Mouse (Mus musculus): ENCODE measurements around the gene Chst3. TPM values are rescaled to one million over a fixed set of nuclear protein-coding genes. Genes with fewer than 3 reads are reported as not detected.
A peak's percentile ranks its signal among the peaks of the same experiment; 100 is the strongest.
"Not testable (repeated sequence)": the region's sequence is repeated elsewhere in the genome, so short reads cannot be mapped to it uniquely, and the experiment has no call there.

The Chst3 gene
- total RNA-seq, 2 experiments from 2014 or later, result 1.2 to 1.4 TPM

DNA sequence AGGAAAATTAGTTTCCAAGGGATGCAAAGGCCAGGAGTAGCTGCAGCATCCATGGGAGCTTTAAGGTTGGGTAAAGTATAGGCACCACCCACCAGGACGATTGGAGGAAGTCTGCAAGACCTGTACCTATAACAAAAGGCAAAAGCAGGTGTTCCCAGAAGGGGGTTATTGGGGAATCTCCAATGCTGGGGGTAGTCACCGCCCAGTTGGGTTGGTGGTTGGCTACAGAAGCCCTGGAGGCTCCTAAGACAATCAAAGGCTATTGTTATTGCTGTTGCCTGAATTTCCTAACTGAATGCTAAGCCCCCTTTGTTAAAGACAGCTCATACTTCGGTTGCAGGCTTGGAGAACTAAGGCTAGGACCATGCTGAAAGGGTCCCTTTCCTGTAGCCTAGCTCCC, 53.0 kb downstream of the Chst3 start:
- intact Hi-C loops (cut with DNase I), result no loop called here
- no peak overlapping the region for H3K4me3 ChIP-seq
- H3K27ac ChIP-seq, result no peak overlapping the region
- no peak for DNase-seq (ENCODE audit: extremely low spot score in 1 of 2, low spot score in 2 of 2)
- no peak for TF ChIP-seq CTCF (IDR thresholded peaks at IDR 0.05)

DNA sequence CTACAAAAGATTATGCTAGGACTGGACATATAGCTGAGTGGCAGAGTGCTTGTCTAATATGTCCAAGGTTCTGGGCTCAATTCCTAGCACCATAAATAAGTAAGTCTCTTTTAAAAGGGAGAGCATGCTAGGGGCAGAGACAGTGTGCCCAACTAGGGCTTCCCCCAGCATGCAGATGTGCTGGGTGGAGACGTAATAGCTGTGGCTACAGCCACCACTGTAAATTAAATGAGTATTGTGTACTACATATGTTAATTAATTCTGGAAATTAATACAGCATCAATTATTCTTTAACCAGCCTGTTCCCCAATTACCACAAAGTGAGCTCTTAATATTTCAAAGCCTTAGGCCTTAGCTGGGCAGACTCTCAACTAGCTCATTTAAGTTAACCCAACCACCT, 54.2 kb downstream of the Chst3 start:
- TF ChIP-seq CTCF (IDR thresholded peaks at IDR 0.05), result no peak
- H3K27ac ChIP-seq, result no peak overlapping the region
- no peak for DNase-seq (ENCODE audit: extremely low spot score in 1 of 2, low spot score in 2 of 2)
- no peak overlapping the region for H3K4me3 ChIP-seq
- intact Hi-C loops (cut with DNase I), result no loop called here

DNA sequence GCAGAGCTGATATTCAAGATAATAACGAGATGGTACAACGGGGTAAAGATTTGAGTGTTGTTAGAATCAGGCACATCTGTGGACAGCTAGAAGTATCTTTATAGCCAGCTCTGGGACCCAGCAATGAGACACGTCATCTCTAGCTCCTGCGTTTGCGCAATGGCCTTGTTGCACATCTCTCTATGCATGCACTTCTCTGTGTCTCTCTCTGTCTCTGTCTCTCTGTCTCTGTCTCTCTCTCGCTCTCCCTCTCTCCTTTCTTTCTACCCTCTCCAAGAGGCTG, 56.1 kb downstream of the Chst3 start:
- TF ChIP-seq CTCF (IDR thresholded peaks at IDR 0.05), result no peak
- intact Hi-C loops (cut with DNase I), result no loop called here
- no peak for DNase-seq (ENCODE audit: extremely low spot score in 1 of 2, low spot score in 2 of 2)
- no peak overlapping the region for H3K4me3 ChIP-seq
- no peak overlapping the region for H3K27ac ChIP-seq

DNA sequence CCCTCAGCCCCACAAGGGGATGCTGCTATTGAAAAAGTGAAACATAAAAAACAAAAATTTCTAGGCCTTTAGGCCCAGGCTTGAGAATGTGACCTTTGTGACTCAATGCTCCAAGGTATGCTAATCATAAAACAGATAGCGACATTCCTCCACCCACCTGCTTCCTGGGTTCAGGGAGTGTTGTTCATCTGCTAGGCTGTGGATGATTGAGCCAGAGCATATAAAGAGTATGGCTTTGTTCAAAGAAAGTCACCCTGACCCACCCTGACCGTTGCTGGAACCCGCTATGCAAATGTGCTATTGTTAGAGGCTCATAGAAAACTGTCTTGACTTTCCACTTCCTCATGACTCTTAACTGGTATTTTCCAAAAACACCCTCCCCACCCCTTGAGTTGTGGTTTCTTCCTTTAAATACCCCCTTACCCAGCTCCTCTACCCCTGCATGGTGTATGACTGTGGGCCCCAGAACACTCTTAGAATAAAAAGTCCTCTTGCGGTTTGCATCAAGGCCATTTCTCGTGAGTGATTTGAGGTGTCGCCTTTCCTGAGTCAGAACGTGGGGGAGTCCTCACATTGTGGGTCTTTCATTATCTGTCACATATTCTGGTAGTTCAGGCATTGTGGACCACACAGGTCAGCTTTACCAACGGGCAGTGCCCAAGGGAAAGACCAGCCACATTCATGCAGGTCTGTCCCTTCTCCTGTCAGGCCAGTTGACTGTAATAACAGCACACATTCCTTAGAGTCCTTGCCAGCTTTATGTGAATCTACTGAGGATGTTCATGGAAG, 56.7 kb downstream of the Chst3 start:
- H3K27ac ChIP-seq; H3K4me3 ChIP-seq; DNase-seq (ENCODE audit: extremely low spot score in 1 of 2, low spot score in 2 of 2); intact Hi-C loops (cut with DNase I): not testable (repeated sequence)

DNA sequence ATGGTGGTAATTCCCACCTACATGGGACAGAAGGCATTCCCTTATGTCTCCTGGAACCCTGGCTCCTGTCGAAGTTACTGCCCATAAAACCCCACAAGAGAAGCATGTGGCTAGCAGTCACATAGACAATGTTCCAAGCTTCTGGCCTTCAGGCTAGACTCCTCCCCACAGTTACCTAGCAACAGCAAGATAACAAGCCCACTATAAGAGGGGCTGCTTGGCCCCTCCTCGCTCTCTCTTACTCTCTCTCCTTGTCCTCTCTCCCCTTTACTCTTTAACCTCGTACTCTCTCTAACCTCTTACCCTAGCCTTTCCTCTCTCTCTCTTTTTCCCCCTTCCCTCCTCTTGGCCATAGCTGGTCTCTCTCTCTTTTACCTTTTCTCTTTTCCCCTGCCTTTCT, 57.7 kb downstream of the Chst3 start:
- H3K4me3 ChIP-seq; intact Hi-C loops (cut with DNase I); DNase-seq (ENCODE audit: extremely low spot score in 1 of 2, low spot score in 2 of 2); H3K27ac ChIP-seq: not testable (repeated sequence)

DNA sequence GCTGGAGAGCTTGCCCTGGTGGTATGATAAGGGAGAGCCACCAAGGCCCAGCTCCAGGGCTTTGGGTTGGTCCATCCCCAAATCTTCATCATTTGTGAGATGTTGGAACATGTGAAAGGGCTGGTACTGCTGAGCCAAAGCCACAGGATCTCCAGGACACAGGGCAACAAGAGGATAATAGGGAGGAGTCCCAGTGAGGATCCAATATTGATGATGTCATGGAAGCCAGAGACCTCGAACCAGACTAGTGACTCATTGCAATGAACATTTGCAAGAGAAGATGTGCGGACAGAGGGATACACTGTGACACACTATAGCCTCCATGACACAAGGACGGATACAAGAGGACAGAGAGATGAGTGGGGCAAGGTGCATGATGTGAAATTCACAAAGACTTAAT, 60.9 kb downstream of the Chst3 start:
- Histone ChIP-seq H3K27ac (no peak overlapping the region), H3K4me3 (no peak overlapping the region)
- no peak for DNase-seq (ENCODE audit: extremely low spot score in 1 of 2, low spot score in 2 of 2)
- no peak for TF ChIP-seq CTCF (IDR thresholded peaks at IDR 0.05)
- intact Hi-C loops (cut with DNase I), result no loop called here

DNA sequence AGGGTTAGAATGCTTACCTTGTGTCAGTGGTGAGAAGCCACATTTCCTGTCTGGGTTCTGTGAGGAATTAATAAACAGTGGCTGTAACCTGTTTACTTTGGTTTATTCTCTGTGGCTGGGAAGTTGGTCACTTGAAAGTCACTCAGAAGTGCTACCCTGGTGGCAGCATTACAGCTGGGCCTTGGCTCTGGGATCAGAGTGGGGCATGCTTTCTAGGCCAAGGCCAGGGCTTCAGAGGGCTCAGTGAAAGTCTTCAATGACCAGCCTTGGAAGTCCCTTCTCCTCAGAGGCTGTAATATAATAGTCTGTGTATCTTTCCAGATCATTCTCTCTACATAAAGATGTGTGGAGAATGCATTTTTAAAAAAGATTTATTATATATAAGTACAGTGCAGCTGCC, 63.0 kb downstream of the Chst3 start:
- no peak overlapping the region for H3K27ac ChIP-seq
- DNase-seq (ENCODE audit: extremely low spot score in 1 of 2, low spot score in 2 of 2), result no peak
- no peak overlapping the region for H3K4me3 ChIP-seq
- TF ChIP-seq CTCF (IDR thresholded peaks at IDR 0.05), result no peak
- intact Hi-C loops (cut with DNase I), result no loop called here

DNA sequence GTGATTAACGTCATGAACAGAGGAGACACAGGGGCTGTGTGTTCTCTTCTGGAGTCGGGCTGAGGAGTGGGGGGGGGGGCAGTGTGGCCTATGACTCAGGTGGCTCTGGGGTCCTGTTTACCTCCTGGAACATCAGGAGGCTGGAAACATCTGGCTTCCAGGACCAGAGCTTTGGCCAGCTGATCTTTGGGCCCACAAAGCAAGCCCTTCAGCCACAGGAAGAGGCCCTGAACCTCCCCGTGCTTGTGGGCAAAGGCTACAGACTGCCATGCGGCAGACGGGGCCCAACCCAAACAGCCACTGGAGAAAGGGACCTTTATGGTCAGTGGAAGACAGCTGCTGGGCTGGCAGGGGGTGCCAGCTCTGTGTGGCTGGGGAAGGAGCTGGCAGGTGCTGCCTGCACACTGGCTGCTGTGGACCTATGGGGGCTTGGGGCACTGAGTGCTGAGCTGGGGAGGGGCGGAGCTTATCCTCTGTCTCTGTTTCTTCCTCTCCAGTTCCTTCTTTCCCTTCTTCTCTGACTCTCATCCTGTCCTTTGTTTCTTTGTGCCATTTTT, 67.9 kb downstream of the Chst3 start:
- DNase-seq (ENCODE audit: extremely low spot score in 1 of 2, low spot score in 2 of 2), result no peak
- Histone ChIP-seq H3K4me3 (no peak overlapping the region), H3K27ac (no peak overlapping the region)
- no peak for TF ChIP-seq CTCF (IDR thresholded peaks at IDR 0.05)
- intact Hi-C loops (cut with DNase I), result no loop called here

DNA sequence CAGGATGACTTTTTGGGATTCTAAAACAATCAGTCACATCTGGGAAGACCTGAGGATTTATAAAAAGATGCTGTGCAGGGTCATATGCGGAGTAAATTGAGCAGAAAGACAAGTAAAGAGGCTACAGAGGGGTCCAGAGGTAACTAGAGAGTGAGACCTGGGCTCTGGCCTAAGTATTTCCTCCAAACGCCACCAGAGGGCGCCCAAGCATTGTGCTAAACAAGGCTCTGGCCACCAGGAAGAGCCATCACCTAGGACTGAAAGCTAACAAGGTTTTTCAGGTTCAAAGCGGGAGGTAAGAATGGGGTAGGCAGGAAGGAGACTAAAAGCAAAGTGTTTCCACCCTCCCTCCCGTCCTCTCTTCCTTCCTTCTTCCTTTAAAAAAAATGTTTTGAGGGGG, 71.0 kb downstream of the Chst3 start:
- Histone ChIP-seq H3K4me3 (no peak overlapping the region), H3K27ac (no peak overlapping the region)
- peak; percentile 95 for TF ChIP-seq CTCF (IDR thresholded peaks at IDR 0.05)
- intact Hi-C loops (cut with DNase I), result loop anchor here (2.0 to 10.0 kb wide), 3 partner anchors 43 to 257 kb away; no protein-coding TSS in a partner anchor
- DNase-seq (ENCODE audit: extremely low spot score in 1 of 2, low spot score in 2 of 2), result peak; percentile 71 to 79

DNA sequence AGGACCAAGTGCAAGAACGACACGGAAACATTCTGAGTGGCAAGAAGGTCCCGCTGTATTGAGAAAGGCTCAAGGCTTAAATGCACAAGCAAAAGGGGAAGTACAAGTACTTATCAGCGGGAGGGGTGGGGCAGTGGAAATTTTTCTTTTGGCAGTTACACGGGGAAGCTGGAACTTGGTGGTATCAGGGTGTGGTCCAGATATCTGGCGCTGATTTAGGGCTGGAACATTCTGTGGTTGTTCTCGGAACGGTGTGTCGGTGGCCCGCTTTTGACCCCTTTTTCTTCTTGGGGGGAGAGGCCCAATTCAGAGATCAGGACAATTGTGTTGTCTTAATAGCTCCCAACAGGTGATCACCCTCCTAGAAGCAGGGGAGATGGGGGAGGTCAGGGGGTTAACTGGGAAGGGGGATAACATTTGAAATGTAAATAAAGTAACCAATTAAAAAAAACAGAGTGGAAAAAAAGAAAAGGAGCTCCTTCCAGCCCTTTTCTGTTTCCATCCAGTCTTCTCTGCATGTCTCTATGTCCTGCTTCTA, 71.5 kb downstream of the Chst3 start:
- not testable (repeated sequence) for DNase-seq (ENCODE audit: extremely low spot score in 1 of 2, low spot score in 2 of 2); H3K27ac ChIP-seq
- intact Hi-C loops (cut with DNase I), result loop anchor here (2.0 to 10.0 kb wide), 3 partner anchors 43 to 257 kb away; no protein-coding TSS in a partner anchor

DNA sequence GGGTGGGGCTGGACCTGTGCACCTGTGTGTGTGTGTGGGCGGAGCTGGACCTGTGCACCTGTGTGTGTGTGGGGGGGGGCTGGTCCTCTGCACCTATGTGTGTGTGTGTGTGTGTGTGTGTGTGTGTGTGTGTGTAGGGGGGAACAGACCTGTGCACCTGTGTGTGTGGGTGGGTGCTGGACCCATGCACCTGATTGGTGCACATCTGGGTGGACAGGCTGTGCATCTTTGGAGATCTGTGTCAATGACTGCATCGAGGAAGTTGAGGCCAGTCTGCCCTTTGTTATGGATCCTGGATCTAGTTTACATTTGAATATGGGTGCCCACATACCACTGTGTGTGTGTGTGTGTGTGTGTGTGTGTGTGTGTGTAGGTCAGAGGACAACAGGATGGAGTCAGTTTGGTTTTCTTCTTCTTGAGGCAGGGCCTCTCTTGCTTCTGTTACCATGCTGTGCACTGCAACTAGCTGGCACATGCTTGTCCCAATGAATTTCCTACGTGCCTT, 77.4 kb downstream of the Chst3 start:
- no peak overlapping the region for H3K4me3 ChIP-seq
- no peak for TF ChIP-seq CTCF (IDR thresholded peaks at IDR 0.05)
- intact Hi-C loops (cut with DNase I), result loop anchor here (10.0 kb wide), 1 partner anchor 263 kb away; no protein-coding TSS in a partner anchor
- DNase-seq (ENCODE audit: extremely low spot score in 1 of 2, low spot score in 2 of 2), result no peak
- no peak overlapping the region for H3K27ac ChIP-seq

More for the DNA sequence above, 71.5 kb downstream of the Chst3 start:
- not testable (repeated sequence) for H3K4me3 ChIP-seq

DNA sequence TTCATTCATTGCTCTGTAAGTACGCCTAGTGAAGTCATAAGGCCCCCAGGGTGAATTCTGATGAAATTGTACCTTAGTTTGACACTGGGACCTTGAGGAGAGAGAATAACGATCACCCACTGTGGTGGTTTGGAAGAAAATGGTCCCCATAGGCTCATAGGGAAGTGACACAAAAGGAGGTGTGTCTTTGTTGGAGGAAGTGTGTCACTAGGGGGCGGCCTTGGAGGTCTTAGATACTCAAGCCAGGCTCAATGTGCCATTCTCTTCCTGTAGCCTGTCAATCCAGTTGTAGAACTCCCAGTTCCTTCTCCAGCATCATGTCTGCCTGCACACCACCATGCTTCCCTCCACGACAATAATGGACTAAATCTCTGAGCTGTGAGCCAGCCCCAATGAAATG, 78.3 kb downstream of the Chst3 start:
- H3K4me3 ChIP-seq, result no peak overlapping the region
- TF ChIP-seq CTCF (IDR thresholded peaks at IDR 0.05), result no peak
- intact Hi-C loops (cut with DNase I), result loop anchor here (10.0 kb wide), 1 partner anchor 264 kb away; no protein-coding TSS in a partner anchor
- no peak overlapping the region for H3K27ac ChIP-seq
- no peak for DNase-seq (ENCODE audit: extremely low spot score in 1 of 2, low spot score in 2 of 2)

All from left cerebral cortex, adult 2 months (tissue).